Mouse (Mus musculus) lung, embryonic 14.5 days (tissue): Measurements from ENCODE around the gene Rps12-ps3. TPM values are rescaled to one million over a fixed set of nuclear protein-coding genes. Genes with fewer than 3 reads are reported as not detected.

ENCODE experiments used
- ATAC-seq: fragments of 200-750 bp; cut with Nextera tagmentation; 2 replicates; pipeline ENCODE4 v1.8.0; 2017; ENCODE audit warnings: mild to moderate bottlenecking, moderate TSS enrichment, moderate library complexity; ENCODE audit not compliant: insufficient read depth
- DNase-seq: peaks from one replicate; pipeline ENCODE4 v3.0.0-alpha.2; 2015
- H3K27ac ChIP-seq: fragments of 300-500 bp; sonication (generic); 2 replicates; pipeline ENCODE4 v1.5.1; 2014; ENCODE audit warnings: low read depth, mild to moderate bottlenecking, moderate library complexity
- H3K27me3 ChIP-seq: fragments of 300-500 bp; sonication (generic); 2 replicates; pipeline ENCODE4 v1.6.1; 2014; ENCODE audit warnings: low read length, control low read depth; ENCODE audit not compliant: insufficient read depth
- H3K36me3 ChIP-seq: fragments of 300-500 bp; sonication (generic); 2 replicates; pipeline ENCODE4 v1.6.1; 2014; ENCODE audit warnings: control low read depth; ENCODE audit not compliant: insufficient read depth
- H3K4me1 ChIP-seq: fragments of 300-500 bp; sonication (generic); 2 replicates; pipeline ENCODE4 v1.6.1; 2014; ENCODE audit warnings: antibody characterized with exemption, control low read depth; ENCODE audit not compliant: insufficient read depth
- H3K4me2 ChIP-seq: fragments of 300-500 bp; sonication (generic); 2 replicates; pipeline ENCODE4 v1.6.1; 2014; ENCODE audit warnings: mild to moderate bottlenecking
- H3K4me3 ChIP-seq: fragments of 300-500 bp; sonication (generic); 2 replicates; pipeline ENCODE4 v1.5.1; 2014; ENCODE audit warnings: low read depth, low read length
- H3K9ac ChIP-seq: fragments of 300-500 bp; sonication (generic); 2 replicates; pipeline ENCODE4 v1.6.1; 2014
- H3K9me3 ChIP-seq: fragments of 300-500 bp; sonication (generic); 2 replicates; pipeline ENCODE4 v1.6.1; 2016; ENCODE audit warnings: low read depth, low read length, control low read depth
- CTCF ChIP-seq: IDR thresholded peaks from 2 replicates; pipeline ENCODE4 v1.5.1; 2016; ENCODE audit warnings: antibody characterized with exemption, low read depth
- WGBS: fragments of 180-500 bp; shearing (Covaris S2); extraction: QIAGEN DNeasy Blood & Tissue Kit; methylation state at CpG from one replicate; pipeline ENCODE4 v1.1.7; 2014; 5-methylcytosine and 5-hydroxymethylcytosine counted together
- polyA plus RNA-seq: library from polyadenylated mRNA; unstranded; fragments of >200 nt; fragmentation: Nextera tagmentation; extraction: Ambion mirVana; gene quantifications from 2 replicates; pipeline ENCODE4 v1.2.1, GENCODE M21; 2014

Rps12-ps3 gene
- polyA plus RNA-seq, 1 experiment from 2014 or later: 43.3 TPM

GRCm38 (mm10) chr19:59350273-59350903 is 28.3 kb downstream of the Rps12-ps3 start:
- WGBS: 79% methylated on average over 7 of the region's 7 CpGs
- Histone ChIP-seq H3K9me3 (no peaks in the 10 kb centered on the region), H3K27ac (no peak overlapping the region), H3K4me1 (no peaks in the 10 kb centered on the region), H3K4me3 (no peak overlapping the region), H3K36me3 (no peaks in the 10 kb centered on the region), H3K9ac (no peak overlapping the region), H3K4me2 (no peak overlapping the region), H3K27me3 (no peaks in the 10 kb centered on the region)
- no peak for TF ChIP-seq CTCF
- ATAC-seq (no peak), DNase-seq (no peak)

- no peak for DNase-seq
- Histone ChIP-seq H3K4me1 (no peaks in the 10 kb centered on the region), H3K4me2 (no peak overlapping the region), H3K36me3 (no peaks in the 10 kb centered on the region), H3K27ac (no peak overlapping the region), H3K9me3 (no peaks in the 10 kb centered on the region), H3K4me3 (no peak overlapping the region), H3K9ac (no peak overlapping the region), H3K27me3 (no peaks in the 10 kb centered on the region)
- no peak for TF ChIP-seq CTCF
- ATAC-seq: no peak
- WGBS: 58% methylated on average over 15 of the region's 15 CpGs
These were observed 29.2 kb downstream of the Rps12-ps3 start for GRCm38 (mm10) chr19:59351151-59351889.

- WGBS: 43% methylated on average over 3 of the region's 3 CpGs
- Histone ChIP-seq H3K27ac (no peak overlapping the region), H3K9ac (no peak overlapping the region), H3K36me3 (no peaks in the 10 kb centered on the region), H3K9me3 (no peaks in the 10 kb centered on the region), H3K4me2 (no peak overlapping the region), H3K27me3 (no peaks in the 10 kb centered on the region), H3K4me1 (no peaks in the 10 kb centered on the region), H3K4me3 (no peak overlapping the region)
- TF ChIP-seq CTCF: no peak
- ATAC-seq: no peak
- DNase-seq: no peak
These were observed 30.7 kb downstream of the Rps12-ps3 start for GRCm38 (mm10) chr19:59352760-59353159.

- H3K4me2 ChIP-seq: no peak overlapping the region
- 38% methylated on average over 2 of the region's 2 CpGs for WGBS
- no peak overlapping the region for H3K4me3 ChIP-seq
- H3K27ac ChIP-seq: no peak overlapping the region
- H3K27me3 ChIP-seq: no peaks in the 10 kb centered on the region
- H3K9me3 ChIP-seq: no peaks in the 10 kb centered on the region
- ATAC-seq: no peak
- DNase-seq: no peak
- no peak for TF ChIP-seq CTCF
- H3K4me1 ChIP-seq: no peaks in the 10 kb centered on the region
- H3K9ac ChIP-seq: no peak overlapping the region
- no peaks in the 10 kb centered on the region for H3K36me3 ChIP-seq
These were observed 32.8 kb downstream of the Rps12-ps3 start for GRCm38 (mm10) chr19:59354906-59355305.

- no peak overlapping the region for H3K4me2 ChIP-seq
- H3K27ac ChIP-seq: no peak overlapping the region
- 83% methylated on average over 3 of the region's 3 CpGs for WGBS
These were observed 34.3 kb downstream of the Rps12-ps3 start for GRCm38 (mm10) chr19:59356388-59356787.

GRCm38 (mm10) chr19:59356843-59357595 is 34.9 kb downstream of the Rps12-ps3 start:
- 50% methylated on average over 14 of the region's 14 CpGs for WGBS
- no peaks in the 10 kb centered on the region for H3K36me3 ChIP-seq
- DNase-seq: no peak
- H3K9me3 ChIP-seq: no peaks in the 10 kb centered on the region
- H3K4me1 ChIP-seq: no peaks in the 10 kb centered on the region
- H3K9ac ChIP-seq: no peak overlapping the region
- H3K4me2 ChIP-seq: no peak overlapping the region
- no peak overlapping the region for H3K27ac ChIP-seq
- no peak for ATAC-seq
- H3K4me3 ChIP-seq: no peak overlapping the region
- H3K27me3 ChIP-seq: no peaks in the 10 kb centered on the region
- TF ChIP-seq CTCF: no peak

More at GRCm38 (mm10) chr19:59356388-59356787, 34.3 kb downstream of the Rps12-ps3 start:
- TF ChIP-seq CTCF: no peak
- H3K36me3 ChIP-seq: no peaks in the 10 kb centered on the region
- no peak overlapping the region for H3K9ac ChIP-seq
- H3K9me3 ChIP-seq: no peaks in the 10 kb centered on the region
- DNase-seq (no peak), ATAC-seq (no peak)
- no peaks in the 10 kb centered on the region for H3K4me1 ChIP-seq
- no peaks in the 10 kb centered on the region for H3K27me3 ChIP-seq
- H3K4me3 ChIP-seq: no peak overlapping the region

GRCm38 (mm10) chr19:59357878-59358277 is 35.8 kb downstream of the Rps12-ps3 start:
- no peaks in the 10 kb centered on the region for H3K36me3 ChIP-seq
- ATAC-seq: no peak
- H3K4me3 ChIP-seq: no peak overlapping the region
- H3K9me3 ChIP-seq: no peaks in the 10 kb centered on the region
- H3K4me2 ChIP-seq: no peak overlapping the region
- H3K27me3 ChIP-seq: no peaks in the 10 kb centered on the region
- TF ChIP-seq CTCF: no peak
- no peak overlapping the region for H3K9ac ChIP-seq
- no peak for DNase-seq
- H3K27ac ChIP-seq: no peak overlapping the region
- no peaks in the 10 kb centered on the region for H3K4me1 ChIP-seq
- 74% methylated on average over 4 of the region's 4 CpGs for WGBS
